Mouse (Mus musculus): ENCODE results near the gene Tmbim6. TPM values are rescaled to one million over a fixed set of nuclear protein-coding genes. Genes with fewer than 3 reads are reported as not detected.

Gene Tmbim6
- 638 TPM for polyA plus RNA-seq (2014; fragmentation: Illumina TruSeq; extraction: RNeasy Lipid Tissue Mini Kit (QIAGEN cat#74804); ENCODE audit: low read depth, low replicate concordance)

GRCm38 (mm10) chr15:99392486-99393385 lies at the start of gene Tmbim6:
Gene Tmbim6, plus strand, starts transcription at chr15:99392882.

GRCm38 (mm10) chr15:99370259-99370691 lies 22.4 kb upstream of the Tmbim6 start, which contains the start of gene Fmnl3:
Gene Fmnl3, minus strand, starts transcription at chr15:99370482.

GRCm38 (mm10) chr15:99457606-99458401 lies 65.1 kb downstream of the Tmbim6 start, which contains the start of gene Nckap5l:
Gene Nckap5l, minus strand, starts transcription at chr15:99457748.

Other genes starting within 250 kb of the Tmbim6 start
- gene Kcnh3, start 168.0 kb upstream of the Tmbim6 start, polyA plus RNA-seq (2014; fragmentation: Illumina TruSeq; extraction: RNeasy Lipid Tissue Mini Kit (QIAGEN cat#74804); ENCODE audit: low read depth, low replicate concordance) = 35.0 TPM
- gene Mcrs1, start 140.9 kb upstream of the Tmbim6 start, polyA plus RNA-seq (2014; fragmentation: Illumina TruSeq; extraction: RNeasy Lipid Tissue Mini Kit (QIAGEN cat#74804); ENCODE audit: low read depth, low replicate concordance) = 47.2 TPM
- gene Prpf40b, start 97.8 kb upstream of the Tmbim6 start, polyA plus RNA-seq (2014; fragmentation: Illumina TruSeq; extraction: RNeasy Lipid Tissue Mini Kit (QIAGEN cat#74804); ENCODE audit: low read depth, low replicate concordance) = 53.9 TPM
- gene Fam186b, start 97.0 kb upstream of the Tmbim6 start, polyA plus RNA-seq (2014; fragmentation: Illumina TruSeq; extraction: RNeasy Lipid Tissue Mini Kit (QIAGEN cat#74804); ENCODE audit: low read depth, low replicate concordance) = 1.6 TPM
- gene Fmnl3, start 22.4 kb upstream of the Tmbim6 start, polyA plus RNA-seq (2014; fragmentation: Illumina TruSeq; extraction: RNeasy Lipid Tissue Mini Kit (QIAGEN cat#74804); ENCODE audit: low read depth, low replicate concordance) = 20.8 TPM
- gene Nckap5l, start 64.9 kb downstream of the Tmbim6 start, polyA plus RNA-seq (2014; fragmentation: Illumina TruSeq; extraction: RNeasy Lipid Tissue Mini Kit (QIAGEN cat#74804); ENCODE audit: low read depth, low replicate concordance) = 4.5 TPM
- 7.4 TPM for gene Bcdin3d, start 81.8 kb downstream of the Tmbim6 start, polyA plus RNA-seq (2014; fragmentation: Illumina TruSeq; extraction: RNeasy Lipid Tissue Mini Kit (QIAGEN cat#74804); ENCODE audit: low read depth, low replicate concordance)
- 25.0 TPM for gene Faim2, start 135.3 kb downstream of the Tmbim6 start, polyA plus RNA-seq (2014; fragmentation: Illumina TruSeq; extraction: RNeasy Lipid Tissue Mini Kit (QIAGEN cat#74804); ENCODE audit: low read depth, low replicate concordance)
- gene Aqp2, start 186.2 kb downstream of the Tmbim6 start, polyA plus RNA-seq (2014; fragmentation: Illumina TruSeq; extraction: RNeasy Lipid Tissue Mini Kit (QIAGEN cat#74804); ENCODE audit: low read depth, low replicate concordance) = 1.2 TPM
- 2.5 TPM for gene Aqp5, start 197.9 kb downstream of the Tmbim6 start, polyA plus RNA-seq (2014; fragmentation: Illumina TruSeq; extraction: RNeasy Lipid Tissue Mini Kit (QIAGEN cat#74804); ENCODE audit: low read depth, low replicate concordance)
- gene Aqp6, start 208.5 kb downstream of the Tmbim6 start, polyA plus RNA-seq (2014; fragmentation: Illumina TruSeq; extraction: RNeasy Lipid Tissue Mini Kit (QIAGEN cat#74804); ENCODE audit: low read depth, low replicate concordance) = 7.6 TPM